Mouse (Mus musculus): ENCODE data around the gene Gm4565. TPM values are rescaled to one million over a fixed set of nuclear protein-coding genes. Genes with fewer than 3 reads are reported as not detected.
"Not testable (repeated sequence)": the region's sequence is repeated elsewhere in the genome, so short reads cannot be mapped to it uniquely, and the experiment has no call there.

The Gm4565 gene
- total RNA-seq (2021), result not detected

DNA sequence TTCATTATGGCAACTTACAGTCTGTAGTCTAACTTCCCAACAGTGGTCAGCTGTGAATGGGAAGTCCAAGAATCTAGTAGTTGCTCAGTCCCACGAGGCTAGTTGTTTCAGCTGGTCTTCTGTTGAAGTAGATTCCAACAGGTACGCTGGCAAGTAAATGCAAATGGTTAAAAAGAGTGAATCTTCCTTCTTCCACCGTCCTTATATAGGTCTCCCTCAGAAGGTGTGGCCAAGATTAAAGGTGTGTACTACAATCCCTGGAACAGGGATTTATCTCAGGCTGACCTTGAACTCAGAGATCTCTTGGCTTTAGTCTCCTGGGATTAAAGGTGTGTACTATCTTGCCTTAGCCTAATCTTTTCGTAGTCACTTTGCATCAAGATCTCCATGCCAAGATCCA lies at the start of gene Gm4565:
Gene Gm4565, minus strand, starts transcription at position 101 of the 400 bp plus-strand sequence.
- not testable (repeated sequence) for DNase-seq

DNA sequence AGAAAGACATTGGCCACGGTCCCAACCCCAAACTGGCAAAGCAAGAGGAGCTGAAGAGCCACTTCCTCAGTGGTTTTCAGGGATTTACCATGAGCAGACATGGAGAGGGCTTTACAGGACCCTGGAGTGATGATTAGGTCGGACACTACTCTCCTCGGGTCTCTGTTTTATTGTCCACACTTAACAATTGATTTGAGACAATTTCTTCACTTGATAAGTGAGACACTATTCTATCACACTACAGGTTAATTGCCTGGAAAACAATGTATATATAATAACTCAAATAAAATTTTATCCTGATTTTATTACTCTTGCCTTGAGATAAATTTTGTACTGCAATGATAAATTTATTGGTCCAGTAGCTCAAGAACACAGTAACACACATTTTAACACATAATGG lies 22.7 kb downstream of the Gm4565 start, which contains the start of gene Gm4201:
Gene Gm4201, minus strand, starts transcription at position 101 of the 400 bp plus-strand sequence.
- not testable (repeated sequence) for DNase-seq

DNA sequence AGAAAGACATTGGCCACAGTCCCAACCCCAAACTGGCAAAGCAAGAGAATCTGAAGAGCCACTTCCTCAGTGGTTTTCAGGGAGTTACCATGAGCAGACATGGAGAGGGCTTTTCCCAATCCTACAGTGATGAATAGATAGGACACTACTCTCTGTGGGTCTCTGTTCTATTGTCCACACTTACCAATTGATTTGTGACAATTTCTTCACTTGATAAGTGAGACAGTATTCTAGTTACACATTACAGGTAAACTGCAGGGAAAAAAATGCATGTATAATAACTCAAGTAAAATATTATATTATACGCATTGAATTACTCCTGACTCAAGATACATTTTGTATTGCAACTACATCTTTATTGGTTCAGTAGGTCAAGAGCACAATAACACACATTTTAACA lies 53.1 kb downstream of the Gm4565 start, which contains the start of gene Gm8677:
Gene Gm8677, minus strand, starts transcription at position 101 of the 400 bp plus-strand sequence.
- not testable (repeated sequence) for DNase-seq

Other genes starting within 250 kb of the Gm4565 start
- not detected for gene Gm8660, start 217.1 kb downstream of the Gm4565 start, total RNA-seq (2021)
- gene Vmn1r148, start 174.5 kb downstream of the Gm4565 start, total RNA-seq (2021), result not detected
- not detected for gene Vmn1r149, start 149.9 kb downstream of the Gm4565 start, total RNA-seq (2021)
- not detected for gene Gm10665, start 124.1 kb downstream of the Gm4565 start, total RNA-seq (2021)
- not detected for gene Vmn1r151, start 88.4 kb downstream of the Gm4565 start, total RNA-seq (2021)
- not detected for gene Vmn1r152, start 65.2 kb downstream of the Gm4565 start, total RNA-seq (2021)
- gene Gm8677, start 53.2 kb downstream of the Gm4565 start, total RNA-seq (2021), result not detected
- not detected for gene Gm4201, start 22.8 kb downstream of the Gm4565 start, total RNA-seq (2021)
- gene Vmn1r155, start 69.9 kb upstream of the Gm4565 start, total RNA-seq (2021), result not detected
- gene Gm8693, start 104.2 kb upstream of the Gm4565 start, total RNA-seq (2021), result not detected
- gene Gm4567, start 131.6 kb upstream of the Gm4565 start, total RNA-seq (2021), result not detected
- gene Vmn1r157, start 173.6 kb upstream of the Gm4565 start, total RNA-seq (2021), result not detected
- gene Vmn1r158, start 202.7 kb upstream of the Gm4565 start, total RNA-seq (2021), result not detected

Measured in layer of hippocampus, postnatal 36 days (tissue).